Mouse (Mus musculus): ENCODE results near the gene Arhgap25.
A peak's percentile ranks its signal among the peaks of the same experiment; 100 is the strongest.
"Not testable (repeated sequence)": the region's sequence is repeated elsewhere in the genome, so short reads cannot be mapped to it uniquely, and the experiment has no call there.

Gene Arhgap25

DNA sequence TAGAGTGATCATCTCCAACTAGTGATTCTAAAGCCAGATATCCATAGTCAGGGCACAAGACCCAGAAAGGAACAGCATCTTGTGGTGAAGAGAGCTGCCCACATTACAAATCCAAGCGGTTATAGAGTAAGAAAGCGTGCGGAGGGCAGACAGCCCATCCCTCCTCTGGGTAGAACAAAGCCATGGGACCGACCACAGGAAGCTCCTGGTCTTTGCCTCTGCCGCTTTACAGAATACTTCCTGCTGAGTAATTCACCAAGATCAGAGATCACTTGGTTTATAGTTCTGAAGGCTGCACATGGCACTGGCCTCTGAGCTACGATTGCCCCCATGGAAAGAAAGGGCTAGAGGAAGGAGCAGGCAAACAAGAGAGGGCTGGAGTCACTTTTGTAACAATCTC lies 30.6 kb downstream of the Arhgap25 start:
- DNase-seq = no peak

DNA sequence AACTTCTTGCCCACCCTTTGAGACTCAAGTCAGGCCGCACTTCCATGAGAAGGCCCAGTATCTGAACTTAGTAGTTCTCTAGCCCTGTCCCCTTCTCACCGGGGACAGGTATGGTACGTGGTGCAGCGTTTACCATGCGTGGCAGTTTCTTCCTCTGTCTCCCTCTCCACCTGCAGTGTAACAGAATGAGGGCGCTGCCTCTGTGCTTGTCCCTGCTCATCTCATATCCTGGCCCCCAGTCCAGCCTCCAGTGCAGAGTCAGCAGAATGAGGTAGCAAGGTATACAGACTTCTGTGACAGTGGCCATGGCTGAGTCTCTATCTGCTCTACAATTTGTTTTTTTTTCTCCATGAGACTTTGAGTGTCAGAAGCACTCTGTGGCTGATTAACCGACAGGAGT lies 32.4 kb downstream of the Arhgap25 start:
- no peak for DNase-seq

DNA sequence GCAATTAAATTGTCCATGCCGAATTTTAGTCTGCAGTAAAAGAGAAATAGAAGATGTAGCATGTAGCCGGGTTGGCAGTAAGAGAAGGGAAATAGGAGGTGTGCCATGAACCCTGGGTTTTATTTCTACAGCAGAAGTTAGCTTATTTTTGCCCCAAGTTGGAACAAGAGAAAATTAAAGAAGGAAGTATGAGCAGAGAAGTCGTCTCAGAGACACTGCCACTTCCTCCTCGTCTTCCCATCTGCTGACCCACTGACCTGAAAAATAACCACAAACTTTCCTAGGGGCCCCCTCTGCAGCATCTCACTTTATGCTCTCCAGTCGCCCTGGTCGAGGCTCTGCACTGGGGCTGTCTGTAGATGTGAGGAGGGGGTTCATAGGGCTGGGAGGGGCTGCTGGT lies 33.3 kb downstream of the Arhgap25 start:
- no peak for DNase-seq

DNA sequence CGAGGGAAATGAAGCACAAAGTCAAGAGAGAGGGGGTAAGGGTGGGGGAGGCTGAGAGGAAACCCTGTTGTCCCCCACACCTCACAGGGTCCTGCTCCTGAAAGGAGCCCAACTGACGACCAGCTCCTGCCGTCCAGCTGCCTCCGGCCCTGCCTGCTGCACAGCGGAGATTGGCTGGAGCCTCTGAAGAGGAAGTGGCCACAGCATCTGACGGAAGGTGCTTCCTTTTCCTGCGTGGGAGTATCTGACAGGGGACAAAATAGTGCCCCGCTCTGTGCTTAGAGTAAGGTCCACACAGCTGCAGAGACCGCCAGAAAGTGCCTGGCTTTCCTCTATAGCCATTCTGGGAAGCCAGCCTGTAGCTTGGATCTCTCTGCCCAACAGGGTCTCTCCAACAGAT lies 36.9 kb downstream of the Arhgap25 start:
- peak; percentile 70 for DNase-seq

DNA sequence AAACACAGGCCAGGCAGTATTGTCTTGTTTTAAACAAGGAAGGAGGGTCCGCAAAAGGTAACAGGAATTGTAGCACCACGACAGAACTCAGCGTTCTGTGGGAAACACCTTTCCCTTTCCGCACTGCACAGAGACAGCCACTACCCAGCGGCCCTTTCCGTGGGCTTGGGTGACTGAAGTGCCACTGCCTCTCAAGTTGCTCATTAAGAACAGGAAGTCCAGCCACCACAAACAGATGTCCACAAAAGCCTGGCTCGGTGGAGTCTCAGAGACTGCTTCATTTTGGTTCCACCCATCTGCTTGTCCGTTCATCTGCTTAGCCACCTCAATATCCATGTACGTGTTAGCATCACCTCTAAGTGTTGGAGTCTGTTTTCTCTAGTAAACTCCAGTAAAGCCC lies 38.7 kb downstream of the Arhgap25 start:
- DNase-seq = peak; percentile 32

DNA sequence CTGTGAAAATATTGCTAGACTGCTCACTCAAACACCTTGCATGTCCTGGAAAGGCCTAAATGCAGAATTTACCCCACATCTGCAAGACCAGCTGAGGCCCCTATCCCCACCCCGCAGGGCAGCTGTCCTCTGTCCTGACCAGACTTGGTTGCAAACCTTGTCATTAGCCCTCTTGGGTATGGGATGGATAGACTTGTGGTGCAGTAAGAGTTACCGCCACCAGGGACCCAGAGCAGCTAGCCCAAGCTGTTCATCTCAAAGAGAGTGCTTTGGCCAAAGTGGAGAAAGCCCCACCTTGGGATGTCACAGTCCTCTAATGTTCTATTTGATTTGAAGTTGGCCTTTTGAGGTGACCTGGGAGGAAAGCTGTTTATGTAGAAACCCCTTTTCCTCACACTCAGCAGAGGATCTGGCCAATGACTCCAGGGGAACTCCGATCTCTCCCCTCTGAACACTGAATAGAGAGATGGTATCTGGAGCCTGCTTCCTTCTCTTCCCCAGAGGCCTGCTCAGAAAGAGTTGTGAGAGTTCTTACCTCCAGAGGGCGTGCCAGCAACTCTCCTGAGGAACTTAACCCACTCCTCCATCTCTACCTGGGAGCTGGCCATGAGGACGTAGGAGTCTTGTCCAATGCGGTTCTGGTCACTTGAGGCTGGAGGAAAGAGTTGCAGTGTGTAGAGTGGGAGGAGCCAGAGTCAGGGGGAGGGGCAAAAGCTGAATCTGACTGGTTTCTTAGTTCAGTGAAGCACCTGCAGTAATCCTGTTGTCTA lies 45.2 kb downstream of the Arhgap25 start:
- DNase-seq = peak; percentile 26

DNA sequence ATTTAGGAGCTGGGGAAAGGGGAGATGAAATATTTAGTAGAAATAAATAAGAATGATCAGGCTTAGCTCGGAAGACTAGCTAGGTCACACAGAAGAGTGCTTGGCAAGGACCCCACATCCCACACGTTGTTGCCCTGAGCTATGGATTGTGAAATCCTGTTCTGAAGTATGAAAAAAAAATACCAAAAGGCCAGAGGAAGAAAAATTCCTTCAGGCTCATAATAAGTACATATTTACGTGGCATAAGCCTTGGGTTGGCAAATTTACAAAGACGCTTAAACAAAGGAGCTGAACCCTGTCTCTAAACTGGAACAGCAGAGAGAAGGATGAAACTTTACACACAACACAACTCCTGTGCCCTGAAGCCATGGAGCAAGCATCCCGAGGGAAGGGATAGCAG lies 48.3 kb downstream of the Arhgap25 start:
- no peak for DNase-seq

DNA sequence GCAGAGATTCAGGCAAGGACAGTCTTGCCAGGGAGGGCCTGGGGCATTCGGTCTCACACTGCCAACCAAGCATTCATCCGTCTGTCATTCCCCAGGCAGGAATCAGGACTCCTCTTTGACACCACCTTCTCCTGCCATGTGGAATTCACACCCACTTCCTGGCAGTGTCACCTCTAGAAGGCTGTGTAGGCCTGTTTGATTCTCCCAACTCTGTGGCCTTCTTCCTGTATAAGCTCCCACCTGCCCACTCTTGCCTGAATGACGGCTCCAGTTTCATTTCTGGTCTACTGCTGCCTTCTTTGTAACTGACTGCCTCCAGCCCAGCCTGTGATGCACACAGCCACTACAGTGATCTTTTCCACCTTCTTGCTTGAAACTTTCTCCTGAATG lies 49.2 kb downstream of the Arhgap25 start:
- no peak for DNase-seq

DNA sequence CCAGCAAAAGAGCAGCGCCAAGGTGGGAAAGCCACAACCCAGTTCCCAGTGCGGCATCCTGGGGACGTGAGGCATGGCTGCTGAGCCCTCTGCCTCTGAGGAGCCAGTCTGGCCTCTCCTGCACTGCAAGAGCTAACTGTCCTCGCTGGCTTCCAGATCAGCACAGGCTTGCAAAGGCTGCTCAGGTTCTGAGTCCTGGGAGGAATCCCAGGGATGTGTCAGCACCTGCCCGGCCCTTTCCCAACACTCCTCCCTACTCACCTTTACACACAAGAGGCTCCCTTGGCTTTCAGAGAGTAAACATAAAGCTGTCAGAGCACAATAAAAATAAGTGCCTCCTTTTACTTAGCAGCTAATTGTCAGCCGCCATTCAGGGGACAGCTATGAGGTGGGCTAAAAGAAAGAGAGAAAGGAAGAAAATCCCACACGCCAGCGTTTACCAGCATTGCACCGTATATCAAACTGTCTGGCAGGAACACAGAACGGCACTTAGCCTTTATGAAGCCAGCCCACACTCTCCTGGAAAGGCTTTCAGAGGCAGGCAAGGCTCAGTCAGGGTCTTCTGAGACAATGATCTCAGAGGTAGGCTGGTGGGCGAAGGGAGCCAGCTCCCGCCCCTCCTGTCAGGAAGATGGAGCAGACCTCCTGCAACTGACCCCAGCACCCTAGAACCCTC lies 49.7 kb downstream of the Arhgap25 start:
- DNase-seq = no peak

DNA sequence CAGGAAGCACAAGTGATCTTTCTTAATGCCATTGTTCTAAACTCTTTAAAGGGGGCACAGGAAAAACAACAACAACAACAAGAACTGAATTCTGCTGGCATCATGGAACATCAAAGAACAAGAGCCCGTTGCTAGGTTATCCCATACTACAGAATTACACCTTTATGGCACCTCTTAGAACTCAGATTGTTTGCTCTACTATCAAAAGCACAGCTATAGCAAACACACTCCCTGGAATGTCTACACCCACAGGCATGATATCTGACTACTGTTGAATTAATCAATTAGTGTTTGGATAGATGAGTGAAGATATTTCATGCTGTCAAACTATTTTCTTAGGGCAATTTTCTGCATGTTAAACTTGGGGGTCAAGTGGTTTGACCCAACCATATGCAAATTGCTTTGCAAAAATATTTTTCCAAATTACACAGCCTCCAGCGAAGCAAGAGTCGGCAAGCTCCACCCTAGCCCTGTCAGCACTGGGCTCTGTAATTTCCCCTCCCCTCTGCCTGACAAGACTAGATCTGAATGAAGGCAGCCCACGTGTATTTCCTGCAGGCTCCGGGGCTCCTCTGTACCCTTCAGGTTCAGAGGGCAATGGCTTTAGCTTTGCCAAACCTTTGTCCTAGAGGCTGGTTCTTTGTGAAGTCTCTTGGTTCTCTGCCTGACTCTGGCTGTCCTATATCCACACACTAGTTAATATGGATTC lies 53.6 kb downstream of the Arhgap25 start:
- no peak for DNase-seq

DNA sequence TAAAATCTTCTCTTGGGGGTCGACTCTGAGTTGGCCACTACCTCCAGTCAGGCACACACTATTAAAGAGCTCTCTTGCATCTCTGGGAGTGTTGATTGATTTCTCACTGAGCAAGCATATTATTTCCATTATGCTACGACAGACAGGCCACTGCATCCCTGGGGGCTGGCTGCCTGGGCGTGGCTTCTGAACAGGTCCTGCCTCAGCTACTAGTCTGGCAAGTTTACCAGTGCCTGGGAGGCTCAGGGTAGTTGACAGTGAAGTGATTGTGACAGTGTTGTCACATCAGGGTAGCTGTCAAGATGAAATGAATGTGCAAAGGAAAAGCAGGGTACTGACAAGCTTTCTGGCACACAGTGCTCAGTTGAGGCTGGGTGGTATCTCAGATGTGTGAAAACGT lies 54.2 kb downstream of the Arhgap25 start:
- no peak for DNase-seq

DNA sequence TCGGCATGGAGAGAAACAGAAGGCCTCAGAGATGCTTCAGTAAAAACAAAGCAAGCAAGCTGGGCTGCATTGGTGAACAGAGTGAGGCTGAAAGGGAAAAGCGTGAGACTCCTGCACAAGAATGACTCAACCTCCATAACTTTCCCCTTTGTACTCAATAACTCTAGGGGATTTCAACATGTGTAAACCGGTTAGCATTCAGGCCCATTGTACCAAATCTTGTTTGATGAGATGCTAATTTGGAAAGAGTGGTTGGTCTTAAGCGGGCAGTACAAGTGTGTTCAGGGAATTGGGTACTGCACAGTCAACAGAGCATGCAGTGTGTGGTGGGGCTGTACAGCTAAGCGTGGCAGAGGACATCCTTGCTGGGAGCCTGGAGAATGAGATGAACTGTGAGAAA lies 57.8 kb downstream of the Arhgap25 start:
- no peak for DNase-seq

DNA sequence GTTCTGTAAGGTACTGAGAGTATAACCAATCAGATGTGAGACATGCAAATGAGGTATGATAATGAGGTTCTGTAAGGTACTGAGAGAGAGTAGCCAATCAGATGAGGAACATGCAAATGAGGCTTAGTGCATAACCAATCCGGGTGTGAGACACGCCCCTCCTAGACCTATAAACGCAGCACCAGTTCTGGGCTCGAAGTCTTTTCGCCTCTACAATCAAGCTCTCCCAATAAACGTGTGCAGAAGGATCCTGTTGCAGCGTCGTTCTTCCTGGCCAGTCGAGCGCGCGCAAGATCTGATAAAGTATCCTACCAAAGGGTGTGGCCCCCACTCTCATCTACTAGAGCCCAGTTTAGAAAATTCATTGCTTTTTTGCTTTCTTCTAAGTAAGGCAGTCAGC lies 63.0 kb downstream of the Arhgap25 start:
- DNase-seq = not testable (repeated sequence)

DNA sequence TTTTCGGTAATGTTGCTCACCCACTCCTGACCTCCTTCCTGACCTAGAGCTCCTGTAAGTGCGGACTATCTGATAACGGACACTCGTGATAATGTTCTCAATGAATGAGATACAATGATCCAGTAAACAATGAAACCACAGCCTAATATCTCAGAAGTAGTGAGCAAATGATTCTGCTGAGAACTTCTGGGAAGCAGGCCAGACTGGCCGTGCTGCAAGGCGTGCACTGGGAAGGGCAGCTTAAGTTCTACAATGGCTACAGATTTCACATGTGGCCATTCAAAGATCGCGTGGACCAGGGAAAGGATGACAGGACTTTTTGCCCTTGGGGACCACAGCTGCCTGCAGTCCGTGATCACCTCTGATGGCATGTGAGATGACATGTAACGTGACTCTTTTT lies 64.7 kb downstream of the Arhgap25 start:
- DNase-seq = no peak

DNA sequence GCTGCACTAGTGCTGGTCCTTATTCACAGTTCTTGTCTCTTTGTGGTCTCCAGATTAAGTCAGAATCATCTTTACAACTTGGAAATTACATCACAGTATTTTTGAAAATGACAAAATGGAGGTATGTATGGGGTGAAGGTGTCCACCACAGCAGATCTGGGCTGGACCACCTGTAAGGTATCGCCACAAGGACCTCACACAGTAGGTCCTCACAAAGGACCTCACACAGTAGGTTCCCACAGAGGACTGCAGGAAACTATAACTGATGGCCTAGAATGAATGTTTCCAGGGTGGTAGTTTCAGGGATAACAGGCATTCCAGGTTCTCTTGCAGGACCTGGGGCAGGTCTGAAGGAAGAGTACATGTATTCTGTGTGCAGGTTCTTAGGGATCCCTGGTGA lies 65.7 kb downstream of the Arhgap25 start:
- DNase-seq = no peak

DNA sequence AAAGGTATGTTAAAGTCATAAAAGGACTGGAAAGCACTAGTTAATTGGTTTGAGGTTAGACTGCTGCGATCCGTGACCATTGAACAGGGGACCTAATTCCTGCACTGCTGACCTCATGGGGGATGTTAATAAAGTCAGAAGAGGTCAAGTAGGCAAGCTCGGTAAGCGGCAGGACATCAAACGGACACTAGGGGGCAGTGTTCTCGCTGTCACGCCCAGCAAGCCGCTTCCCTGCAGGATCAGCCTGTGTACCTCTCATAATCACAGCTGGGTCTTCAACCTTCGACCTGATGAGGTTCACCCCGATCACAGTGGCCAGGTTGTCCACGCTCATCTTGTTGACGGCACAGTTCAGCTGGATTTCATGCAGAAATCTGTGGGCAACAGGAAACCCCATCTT lies 66.8 kb downstream of the Arhgap25 start:
- DNase-seq = peak; percentile 84

DNA sequence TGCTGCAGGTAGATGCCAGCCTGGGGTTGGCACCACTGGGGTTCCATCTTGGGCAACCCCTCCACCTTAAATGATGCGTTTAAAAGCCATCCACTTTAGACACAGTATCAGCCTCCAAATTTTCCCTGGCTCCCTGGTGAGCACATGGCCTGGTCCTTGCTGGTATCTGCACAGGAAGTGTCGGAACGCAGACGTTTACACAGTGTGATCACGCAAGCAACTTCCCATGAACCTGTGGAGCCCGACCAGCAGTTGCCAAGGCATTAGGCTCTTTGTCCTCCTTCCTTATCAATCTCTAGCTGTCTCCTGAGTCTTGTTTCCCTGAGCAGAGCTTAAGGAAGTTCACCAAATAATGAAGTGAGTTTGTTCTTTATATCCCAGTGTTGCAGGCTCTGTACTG lies 77.6 kb downstream of the Arhgap25 start:
- no peak for DNase-seq

DNA sequence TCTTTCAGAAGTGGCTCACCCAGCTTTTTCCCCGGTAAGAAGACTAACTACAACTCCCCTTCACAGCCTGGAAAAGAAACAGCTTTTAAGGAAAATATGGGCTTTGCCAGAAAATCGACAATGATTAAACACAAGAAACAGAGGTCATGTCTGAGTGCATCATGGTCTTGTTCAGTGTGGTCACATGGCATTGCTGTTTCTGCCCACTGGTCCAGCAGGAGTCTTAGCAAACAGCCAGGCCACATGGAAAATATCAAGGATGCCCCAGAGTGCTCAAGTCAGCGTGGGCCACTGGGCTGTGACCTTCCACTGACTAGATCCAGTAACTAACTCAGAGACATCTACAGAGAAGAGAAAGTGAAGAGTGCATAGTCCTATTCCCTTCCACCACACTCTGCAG lies 81.3 kb downstream of the Arhgap25 start:
- peak; percentile 29 for DNase-seq

DNA sequence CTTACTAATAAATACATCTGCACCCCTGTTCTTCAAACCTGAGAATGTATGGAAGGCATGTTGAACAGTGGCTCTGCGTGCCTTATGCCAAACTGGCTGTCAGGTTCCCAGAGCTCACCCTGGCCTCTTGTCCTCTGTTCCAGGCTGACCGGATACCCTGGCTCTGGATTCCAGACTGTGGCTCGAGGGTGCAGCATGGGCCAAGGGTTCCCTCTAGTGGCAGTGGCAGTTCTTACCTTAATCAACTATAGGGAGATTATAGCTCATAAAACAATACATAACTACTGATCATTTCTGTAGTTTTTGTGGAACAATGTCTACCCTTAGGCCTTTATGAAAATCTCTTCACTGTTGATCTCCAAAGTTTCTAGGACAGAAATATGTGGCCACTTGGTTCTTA lies 82.0 kb downstream of the Arhgap25 start:
- peak; percentile 69 for DNase-seq

DNA sequence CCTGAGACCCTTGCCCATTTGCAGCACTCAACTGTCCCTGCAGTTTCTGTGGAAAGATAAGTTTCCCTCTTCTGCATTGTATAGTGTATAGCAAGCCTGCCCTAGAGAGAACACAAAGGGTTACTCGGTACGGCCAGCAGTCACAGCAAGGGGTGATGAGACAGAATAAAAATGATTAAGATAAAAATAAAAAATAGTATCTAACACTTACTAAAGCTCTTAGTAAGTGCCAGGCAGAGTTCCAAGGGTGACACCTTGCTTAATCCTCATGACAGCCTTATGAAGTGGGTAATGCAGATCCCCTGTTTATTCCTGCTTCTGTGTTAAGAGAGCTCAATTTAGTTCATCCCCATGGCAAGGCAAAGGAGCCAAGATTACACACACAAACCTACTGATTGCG lies 83.5 kb downstream of the Arhgap25 start:
- DNase-seq = no peak

DNA sequence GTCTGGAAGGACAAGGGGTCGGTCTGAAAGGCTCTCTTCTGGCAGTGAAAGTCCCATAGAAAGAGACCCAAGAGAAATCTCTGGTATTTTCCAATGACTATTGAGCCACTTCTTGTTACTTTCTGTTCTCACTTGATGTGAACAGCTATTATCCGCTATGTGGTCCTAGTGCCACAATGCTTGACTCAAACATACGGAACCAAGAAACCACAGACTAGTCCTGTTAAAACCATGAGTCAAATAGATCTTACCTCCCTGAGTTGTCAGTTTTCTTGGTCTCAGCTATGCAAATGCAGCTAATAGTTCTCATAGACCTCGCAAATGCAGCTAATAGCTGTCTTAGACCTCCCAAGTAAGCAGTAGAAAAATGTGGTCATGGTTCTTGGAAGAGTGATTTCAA lies 85.8 kb downstream of the Arhgap25 start:
- DNase-seq = no peak

DNA sequence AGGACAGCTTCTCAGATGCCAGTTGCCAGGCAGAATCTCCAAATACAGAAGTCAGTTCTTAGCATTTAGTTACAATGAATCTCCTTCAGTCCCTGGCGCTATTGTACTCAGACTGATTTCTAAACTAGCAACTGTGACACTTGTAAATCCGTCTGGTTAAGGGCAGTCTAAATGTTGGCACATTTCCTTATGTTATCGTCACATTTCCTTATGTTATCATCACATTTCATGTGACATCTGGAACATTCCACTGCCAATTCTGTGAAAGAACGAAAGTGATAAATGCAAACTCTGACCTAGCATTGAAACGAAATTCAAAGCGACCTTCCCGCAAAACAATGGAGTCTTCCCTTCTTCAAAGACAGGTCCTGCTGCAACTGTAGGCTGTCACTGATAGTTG lies 87.8 kb downstream of the Arhgap25 start:
- DNase-seq = no peak

DNA sequence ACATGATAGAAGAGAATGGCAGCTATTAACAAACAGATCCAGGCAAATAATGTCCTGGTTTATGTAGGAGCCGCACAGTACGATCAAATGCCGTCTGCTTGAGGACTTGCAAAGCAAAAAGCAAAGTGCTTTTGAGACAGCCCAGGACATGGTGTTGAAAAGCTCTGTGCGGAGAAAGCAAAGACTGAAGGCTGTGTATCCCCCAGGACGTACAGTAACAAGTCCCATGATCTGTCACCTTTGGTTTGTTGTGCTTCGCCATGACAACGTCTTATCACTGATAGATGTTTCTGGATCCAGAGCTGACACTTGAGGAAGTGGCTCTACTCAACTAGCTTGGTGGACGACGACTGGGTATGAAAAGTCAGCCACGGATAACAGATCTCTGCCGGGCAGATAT lies 89.8 kb downstream of the Arhgap25 start:
- DNase-seq = no peak

DNA sequence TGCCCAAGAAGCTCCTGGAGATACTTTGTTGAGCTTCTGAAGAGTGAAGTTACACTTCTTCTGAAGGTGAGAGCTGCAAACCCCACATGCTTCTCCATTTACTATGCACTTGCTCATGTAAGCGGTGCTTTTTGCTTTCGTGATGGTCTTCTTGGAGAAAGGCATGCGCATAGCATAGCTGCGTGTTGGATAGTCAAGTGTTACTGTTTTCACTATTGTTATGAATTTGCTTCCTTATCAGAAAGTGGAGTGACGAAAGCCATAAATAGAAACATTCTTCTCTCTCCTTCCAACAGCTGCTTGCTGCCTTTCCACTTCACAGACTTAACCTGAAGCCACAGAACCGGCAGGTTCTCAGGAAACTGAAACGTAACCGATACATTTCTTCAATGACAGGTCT lies 96.3 kb downstream of the Arhgap25 start:
- no peak for DNase-seq
